In genomic region chr16:39984205-39984634, GRCm38 (mm10) we compare ENCODE assay signal across 8 mouse cellular contexts. TPM values are rescaled to one million over a fixed set of nuclear protein-coding genes. Genes with fewer than 3 reads are reported as not detected.
DNase-seq lines count a peak whose midpoint lies in the region; ATAC-seq and TF ChIP-seq lines count a peak whose summit lies in the region.

Lsamp (plus strand) TSS chr16:39984361.

- peaks cover 2% of the 10 kb centered on the region for H3K4me1 ChIP-seq in cortical plate, adult 2 months (ENCODE audit: control insufficient read depth, insufficient read depth, low read length)
- no peaks in the 10 kb centered on the region for H3K4me1 ChIP-seq in kidney, embryonic 16.5 days (ENCODE audit: insufficient read depth, low read length)
- 0 out of 2 replicates have a peak, but pooled peaks cover 3% of the 10 kb centered on the region for H3K4me1 ChIP-seq in limb, embryonic 13.5 days

- ATAC-seq in kidney, embryonic 16.5 days (ENCODE audit: low FRiP score, low TSS enrichment) = peak; percentile 98
- ATAC-seq in limb, embryonic 13.5 days (ENCODE audit: low FRiP score, low read depth) = peak; percentile 93

- WGBS in kidney, embryonic 16.5 days = under 1% methylated on average over 23 of the region's 24 CpGs
- 1% methylated on average over 24 of the region's 24 CpGs for WGBS in limb, embryonic 13.5 days

- H3K36me3 ChIP-seq in kidney, embryonic 16.5 days (ENCODE audit: insufficient read depth, low read length) = no peaks in the 10 kb centered on the region
- H3K36me3 ChIP-seq in limb, embryonic 13.5 days = no peaks in the 10 kb centered on the region

- peak; percentile 67 for TF ChIP-seq CTCF in cortical plate, adult 2 months (IDR thresholded peaks at IDR 0.05; ENCODE audit: extremely low read depth, insufficient read depth, low read length)

- peak; percentile 75 for DNase-seq in adrenal gland, postnatal 25 days
- DNase-seq in gastrocnemius, postnatal 4 days (ENCODE audit: low spot score in 2 of 2) = peak; percentile 51 to 54
- peak; percentile 87 for DNase-seq in neural tube, embryonic 10.5 days (ENCODE audit: extremely low spot score, low spot score)
- DNase-seq in testis, postnatal 14 days (ENCODE audit: low spot score) = peak; percentile 26
- DNase-seq in adipocyte (ENCODE audit: low spot score) = no peak

- no peaks in the 10 kb centered on the region for H3K9me3 ChIP-seq in kidney, embryonic 16.5 days (ENCODE audit: low read length)
- H3K9me3 ChIP-seq in limb, embryonic 13.5 days = no peaks in the 10 kb centered on the region

- peak; percentile 84 for TF ChIP-seq POLR2A in cortical plate, adult 2 months (IDR thresholded peaks at IDR 0.05; ENCODE audit: extremely low read depth, insufficient read depth, low read length)

- 0 out of 2 replicates have a peak, but pooled peaks cover 4% of the 10 kb centered on the region for H3K27me3 ChIP-seq in kidney, embryonic 16.5 days (ENCODE audit: insufficient read depth, low read length)
- peaks cover 8% of the 10 kb centered on the region; the same call in 1 of the 2 replicates for H3K27me3 ChIP-seq in limb, embryonic 13.5 days

- peak within 1 kb of the TSS; percentile 98 for H3K4me2 ChIP-seq in kidney, embryonic 16.5 days (replicated peaks; ENCODE audit: low read depth, low read length)
- H3K4me2 ChIP-seq in limb, embryonic 13.5 days (replicated peaks) = peak within 1 kb of the TSS; percentile 96

- H3K4me3 ChIP-seq in cortical plate, adult 2 months (ENCODE audit: insufficient read depth, low read length) = peak within 1 kb of the TSS; percentile 77
- peak within 1 kb of the TSS; percentile 52 for H3K4me3 ChIP-seq in kidney, embryonic 16.5 days (ENCODE audit: low read length)
- H3K4me3 ChIP-seq in limb, embryonic 13.5 days = peak within 1 kb of the TSS; percentile 57

- peak within 1 kb of the TSS; percentile 57 for H3K9ac ChIP-seq in kidney, embryonic 16.5 days (replicated peaks; ENCODE audit: low read length)
- H3K9ac ChIP-seq in limb, embryonic 13.5 days = peak within 1 kb of the TSS; percentile 63

- peak within 1 kb of the TSS; percentile 12 for H3K27ac ChIP-seq in cortical plate, adult 2 months (ENCODE audit: insufficient read depth, low read length)
- no peak within 1 kb of the TSS for H3K27ac ChIP-seq in kidney, embryonic 16.5 days (ENCODE audit: low read length)
- H3K27ac ChIP-seq in limb, embryonic 13.5 days = no peak within 1 kb of the TSS

RNA-seq across cellular contexts. Expression of gene Lsamp, which starts in this region (rescaled TPM):
- 6.7 and 8.0 TPM in 2 replicates for total RNA-seq in adrenal gland, postnatal 25 days (2021)
- 99.8 and 109 TPM in 2 replicates for polyA plus RNA-seq in cortical plate, adult 2 months (2012; rRNA removed)
- 1 to 10 TPM; 1.8 to 2.6 TPM for total RNA-seq in gastrocnemius, postnatal 4 days (2021)
- 3.4 and 4.8 TPM in 2 replicates for polyA plus RNA-seq in kidney, embryonic 16.5 days (2015; fragmentation: Nextera tagmentation; extraction: Ambion mirVana)
- 11.3 and 12.9 TPM in 2 replicates for polyA plus RNA-seq in limb, embryonic 13.5 days (2015; fragmentation: Nextera tagmentation; extraction: Ambion mirVana)
